Mouse (Mus musculus): Measurements from ENCODE around the gene Sipa1.

Sipa1 gene

GRCm38 (mm10) chr19:5646731-5647330 is 16.7 kb downstream of the Sipa1 start:
- in situ Hi-C loops (cut with MboI, MseI) = loop anchor here (10.0 kb wide), 1 partner anchor 1308 kb away; no protein-coding TSS in a partner anchor

- in situ Hi-C loops (cut with MboI, MseI) = loop anchor here (10.0 kb wide), 1 partner anchor 1310 kb away; no protein-coding TSS in a partner anchor
Observed at GRCm38 (mm10) chr19:5645280-5645679, 18.2 kb downstream of the Sipa1 start.

GRCm38 (mm10) chr19:5641641-5642040 is 21.9 kb downstream of the Sipa1 start:
- in situ Hi-C loops (cut with MboI, MseI) = loop anchor here (10.0 kb wide), 1 partner anchor 1313 kb away; no protein-coding TSS in a partner anchor

- in situ Hi-C loops (cut with MboI, MseI) = loop anchor here (10.0 kb wide), 1 partner anchor 1314 kb away; no protein-coding TSS in a partner anchor
Observed at GRCm38 (mm10) chr19:5641021-5641420, 22.5 kb downstream of the Sipa1 start.

GRCm38 (mm10) chr19:5640339-5640738 is 23.2 kb downstream of the Sipa1 start:
- in situ Hi-C loops (cut with MboI, MseI) = loop anchor here (10.0 kb wide), 1 partner anchor 1314 kb away; no protein-coding TSS in a partner anchor

- in situ Hi-C loops (cut with MboI, MseI) = no loop called here
Observed at GRCm38 (mm10) chr19:5638416-5639005, 25.0 kb downstream of the Sipa1 start.

- in situ Hi-C loops (cut with MboI, MseI) = no loop called here
Observed at GRCm38 (mm10) chr19:5637069-5638047, 26.1 kb downstream of the Sipa1 start, which contains the start of gene Rela. Rela (plus strand) TSS chr19:5637483.

- in situ Hi-C loops (cut with MboI, MseI) = no loop called here
Observed at GRCm38 (mm10) chr19:5636571-5637041, 26.9 kb downstream of the Sipa1 start.

GRCm38 (mm10) chr19:5636036-5636570 is 27.4 kb downstream of the Sipa1 start:
- in situ Hi-C loops (cut with MboI, MseI) = no loop called here

- in situ Hi-C loops (cut with MboI, MseI) = no loop called here
Observed at GRCm38 (mm10) chr19:5632120-5632519, 31.4 kb downstream of the Sipa1 start.

GRCm38 (mm10) chr19:5629907-5630306 is 33.6 kb downstream of the Sipa1 start:
- in situ Hi-C loops (cut with MboI, MseI) = no loop called here

GRCm38 (mm10) chr19:5625311-5625710 is 38.2 kb downstream of the Sipa1 start:
- in situ Hi-C loops (cut with MboI, MseI) = no loop called here

- in situ Hi-C loops (cut with MboI, MseI) = no loop called here
Observed at GRCm38 (mm10) chr19:5621884-5622283, 41.6 kb downstream of the Sipa1 start.

- in situ Hi-C loops (cut with MboI, MseI) = no loop called here
Observed at GRCm38 (mm10) chr19:5620007-5620406, 43.5 kb downstream of the Sipa1 start.

- in situ Hi-C loops (cut with MboI, MseI) = no loop called here
Observed at GRCm38 (mm10) chr19:5614953-5615352, 48.6 kb downstream of the Sipa1 start.

- in situ Hi-C loops (cut with MboI, MseI) = no loop called here
Observed at GRCm38 (mm10) chr19:5612762-5613411, 50.6 kb downstream of the Sipa1 start.

GRCm38 (mm10) chr19:5611973-5612372 is 51.5 kb downstream of the Sipa1 start:
- in situ Hi-C loops (cut with MboI, MseI) = no loop called here

GRCm38 (mm10) chr19:5609547-5610404 is 53.7 kb downstream of the Sipa1 start, which contains the start of gene Kat5:
Kat5 (minus strand) TSS chr19:5610237.
- in situ Hi-C loops (cut with MboI, MseI) = loop anchor here (10.0 kb wide), 1 partner anchor 55 kb away; the partner anchor contains the start of gene Sipa1

GRCm38 (mm10) chr19:5609171-5609546 is 54.3 kb downstream of the Sipa1 start:
- in situ Hi-C loops (cut with MboI, MseI) = loop anchor here (10.0 kb wide), 1 partner anchor 56 kb away; the partner anchor contains the start of gene Sipa1

GRCm38 (mm10) chr19:5608707-5609106 is 54.8 kb downstream of the Sipa1 start:
- in situ Hi-C loops (cut with MboI, MseI) = loop anchor here (10.0 kb wide), 1 partner anchor 56 kb away; the partner anchor contains the start of gene Sipa1
